Mouse (Mus musculus): ENCODE results near the gene Olfr1426.

- no peak for TF ChIP-seq CTCF (IDR thresholded peaks at IDR 0.05; ENCODE audit: extremely low read depth, insufficient read depth, insufficient read length, insufficient replicate concordance)
- TF ChIP-seq POLR2A (IDR thresholded peaks at IDR 0.05; ENCODE audit: low read depth, low read length), result no peak
Observed at GRCm38 (mm10) chr19:12115797-12116196, 24.0 kb upstream of the Olfr1426 start, which contains the start of gene Olfr1428.

Data from spleen, adult 2 months (tissue).